Mouse (Mus musculus) thymus, adult 2 months (tissue): ENCODE measurements at regions not wholly inside any gene's neighbourhood (a gene's known extent, or its start where the extent isn't known, plus 50 kb on each side); places are given as distances from the start of the nearest gene placed in this dataset.

ENCODE experiments used
- CTCF ChIP-seq: fragments of 200-500 bp; IDR thresholded peaks from 2 replicates; pipeline ENCODE4 v1.5.1; 2012; ENCODE audit warnings: mild to moderate bottlenecking, control low read depth, low read length, moderate library complexity, borderline replicate concordance; ENCODE audit not compliant: control insufficient read depth, poor library complexity, insufficient read depth; ENCODE audit errors: extremely low read depth
- POLR2A ChIP-seq: fragments of 200-500 bp; IDR thresholded peaks from 2 replicates; pipeline ENCODE4 v1.6.1; 2012; ENCODE audit warnings: mild to moderate bottlenecking, low read length, control low read depth, moderate library complexity; ENCODE audit not compliant: control insufficient read depth, poor library complexity, insufficient read depth; ENCODE audit errors: extremely low read depth

- TF ChIP-seq POLR2A, result no peak
- no peak for TF ChIP-seq CTCF
These were observed 62.4 kb downstream of the Sox9 start for GRCm38 (mm10) chr11:112844258-112844901.
